Mouse (Mus musculus) heart, adult 2 months (tissue): ENCODE data around the gene Rubcn. TPM values are rescaled to one million over a fixed set of nuclear protein-coding genes. Genes with fewer than 3 reads are reported as not detected.
A peak's percentile ranks its signal among the peaks of the same experiment; 100 is the strongest.

Experiments
- DNase-seq, 2 experiments: peaks; one replicate each; pipeline ENCODE4 v3.0.0; 2021
- H3K27ac ChIP-seq: fragments of 200-600 bp; 2 replicates; pipeline ENCODE4 v1.8.1; 2022
- H3K27me3 ChIP-seq: fragments of 200-500 bp; 2 replicates; pipeline ENCODE4 v1.6.1; 2012; ENCODE audit warnings: mild to moderate bottlenecking, low read length, inconsistent platforms, mixed read lengths; ENCODE audit not compliant: control insufficient read depth, insufficient read depth
- H3K36me3 ChIP-seq: fragments of 200-500 bp; 2 replicates; pipeline ENCODE4 v1.6.1; 2012; ENCODE audit warnings: low read length, inconsistent platforms; ENCODE audit not compliant: control insufficient read depth, insufficient read depth
- H3K4me1 ChIP-seq: fragments of 200-500 bp; 2 replicates; pipeline ENCODE4 v1.6.1; 2011; ENCODE audit warnings: low read length; ENCODE audit not compliant: control insufficient read depth, insufficient read depth
- H3K4me3 ChIP-seq: fragments of 200-600 bp; 2 replicates; pipeline ENCODE4 v1.8.1; 2022
- H3K79me2 ChIP-seq: fragments of 200-500 bp; replicated peaks from 2 replicates; pipeline ENCODE4 v1.6.1; 2012; ENCODE audit warnings: mild to moderate bottlenecking, inconsistent platforms, low read length, moderate library complexity, mixed read lengths; ENCODE audit not compliant: control insufficient read depth, insufficient read depth
- H3K9ac ChIP-seq: fragments of 200-500 bp; 2 replicates; pipeline ENCODE4 v1.6.1; 2012; ENCODE audit warnings: low read depth, mild to moderate bottlenecking, control low read depth, inconsistent platforms, low read length, mixed read lengths
- CTCF ChIP-seq: fragments of 200-600 bp; IDR thresholded peaks from 2 replicates; pipeline ENCODE4 v1.8.1; 2022; ENCODE audit warnings: antibody characterized with exemption, mild to moderate bottlenecking, moderate library complexity
- EP300 ChIP-seq: fragments of 200-500 bp; IDR thresholded peaks from 2 replicates; pipeline ENCODE4 v1.6.1; 2011; ENCODE audit warnings: low read depth, low read length, control low read depth; ENCODE audit not compliant: insufficient read depth
- POLR2A ChIP-seq: fragments of 200-500 bp; IDR thresholded peaks from 2 replicates; pipeline ENCODE4 v1.6.1; 2011; ENCODE audit warnings: mild to moderate bottlenecking, low read depth, low read length, control low read depth; ENCODE audit not compliant: insufficient read depth
- WGBS: fragments of 180-500 bp; shearing (Covaris S2); methylation state at CpG from one replicate; pipeline ENCODE4 v1.1.7; 2018; 5-methylcytosine and 5-hydroxymethylcytosine counted together
- intact Hi-C: fragments of 180-260 bp; cut with DNase I; formaldehyde crosslinking; loops from one replicate; pipeline ENCODE4 v1.15.1; 2025
- polyA plus RNA-seq: library from polyadenylated mRNA; depleted of rRNA; stranded (reverse); fragments of >200 nt; gene quantifications from 2 replicates; pipeline ENCODE4 v1.2.3, GENCODE M21; 2012
- total RNA-seq, 2 experiments: library from RNA; stranded (reverse); gene quantifications; 2 replicates each; pipeline ENCODE4 v1.2.3; 2021

The Rubcn gene
- total and polyA plus RNA-seq, 3 experiments: 27.6 to 44.1 (median 30.0) TPM

DNA sequence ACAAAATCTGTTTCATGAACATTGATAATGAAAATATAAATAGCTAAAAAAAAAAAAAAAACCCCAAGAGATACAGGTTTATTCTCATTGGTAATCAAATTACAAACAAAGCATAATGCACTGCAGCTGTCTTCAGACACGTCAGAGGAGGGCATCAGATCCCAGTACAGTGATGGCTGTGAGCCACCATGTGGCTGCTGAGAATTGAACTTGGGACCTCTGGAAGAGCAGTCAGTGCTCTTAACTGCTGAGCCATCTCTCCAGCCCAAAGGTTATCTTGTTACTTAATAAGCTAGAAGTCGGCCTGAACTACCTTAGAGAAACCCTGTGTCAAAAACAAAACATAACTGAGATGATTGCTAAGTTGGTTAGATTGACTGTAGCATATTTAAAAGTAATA is 12.3 kb upstream of the Rubcn start:
- Histone ChIP-seq H3K79me2 (peaks cover 2% of the 10 kb centered on the region; the same call in 1 of the 2 replicates), H3K4me3 (no peak overlapping the region), H3K4me1 (no peaks in the 10 kb centered on the region), H3K36me3 (peaks cover 13% of the 10 kb centered on the region), H3K9ac (no peak overlapping the region), H3K27me3 (no peaks in the 10 kb centered on the region), H3K27ac (no peak overlapping the region)
- WGBS: 50% methylated on average over 2 of the region's 2 CpGs
- intact Hi-C loops: no loop called here
- DNase-seq: no peak
- TF ChIP-seq POLR2A (no peak), EP300 (no peak), CTCF (no peak)

DNA sequence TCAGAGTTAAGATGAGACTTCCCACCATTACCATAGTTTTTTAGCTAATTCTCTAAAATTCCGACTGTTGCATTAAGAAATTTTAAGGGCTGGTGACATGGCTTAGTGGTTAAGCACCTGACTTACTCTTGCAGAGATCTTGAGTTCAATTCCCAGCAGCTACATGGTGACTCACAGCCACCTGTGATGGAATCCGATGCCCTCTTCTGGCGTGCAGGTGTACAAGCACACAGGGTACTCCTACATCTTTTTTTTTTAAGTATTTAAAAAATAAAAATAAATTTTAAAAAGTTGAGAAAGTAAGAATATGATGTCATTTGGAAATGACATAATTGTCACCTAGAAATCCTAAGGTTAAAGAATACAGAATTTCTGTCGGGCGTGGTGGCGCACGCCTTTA is 10.4 kb upstream of the Rubcn start:
- intact Hi-C loops: no loop called here

DNA sequence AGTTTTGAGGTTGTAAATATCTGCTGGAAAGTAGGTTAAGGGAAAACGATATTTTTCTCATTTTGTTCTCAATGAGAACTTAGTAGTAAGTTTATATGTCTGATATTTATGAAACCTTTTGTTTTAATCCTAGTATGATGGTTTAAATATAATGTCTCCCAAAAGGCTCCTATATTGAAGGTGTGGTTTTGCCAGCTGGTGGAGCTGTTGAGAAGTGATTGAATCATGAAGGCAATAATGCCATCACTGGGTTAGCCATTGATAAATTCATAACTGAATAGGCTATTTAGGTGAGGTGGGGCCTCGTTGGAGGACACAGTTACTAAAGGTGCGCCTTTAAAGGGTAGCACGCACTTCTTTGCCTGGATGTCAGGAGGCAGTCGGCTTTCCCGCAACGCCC is 4.0 kb upstream of the Rubcn start:
- TF ChIP-seq EP300 (no peak), POLR2A (no peak), CTCF (peak; percentile 30)
- H3K9ac ChIP-seq: no peak overlapping the region
- H3K4me1 ChIP-seq: peaks cover 3% of the 10 kb centered on the region
- H3K36me3 ChIP-seq: peaks cover 16% of the 10 kb centered on the region
- intact Hi-C loops: no loop called here
- no peak for DNase-seq
- no peak overlapping the region for H3K27ac ChIP-seq
- 83% methylated on average over 7 of the region's 7 CpGs for WGBS
- H3K27me3 ChIP-seq: no peaks in the 10 kb centered on the region
- peaks cover 10% of the 10 kb centered on the region for H3K79me2 ChIP-seq
- no peak overlapping the region for H3K4me3 ChIP-seq

More for the DNA sequence above, 10.4 kb upstream of the Rubcn start:
- H3K36me3 ChIP-seq: peaks cover 15% of the 10 kb centered on the region
- no peak for DNase-seq
- H3K4me3 ChIP-seq: no peak overlapping the region
- H3K4me1 ChIP-seq: no peaks in the 10 kb centered on the region
- no peak overlapping the region for H3K27ac ChIP-seq
- TF ChIP-seq POLR2A (no peak), CTCF (peak; percentile 61)
- WGBS: 92% methylated on average over 7 of the region's 7 CpGs
- no peak overlapping the region for H3K9ac ChIP-seq
- H3K79me2 ChIP-seq: peaks cover 3% of the 10 kb centered on the region; the same call in 1 of the 2 replicates
- no peaks in the 10 kb centered on the region for H3K27me3 ChIP-seq

DNA sequence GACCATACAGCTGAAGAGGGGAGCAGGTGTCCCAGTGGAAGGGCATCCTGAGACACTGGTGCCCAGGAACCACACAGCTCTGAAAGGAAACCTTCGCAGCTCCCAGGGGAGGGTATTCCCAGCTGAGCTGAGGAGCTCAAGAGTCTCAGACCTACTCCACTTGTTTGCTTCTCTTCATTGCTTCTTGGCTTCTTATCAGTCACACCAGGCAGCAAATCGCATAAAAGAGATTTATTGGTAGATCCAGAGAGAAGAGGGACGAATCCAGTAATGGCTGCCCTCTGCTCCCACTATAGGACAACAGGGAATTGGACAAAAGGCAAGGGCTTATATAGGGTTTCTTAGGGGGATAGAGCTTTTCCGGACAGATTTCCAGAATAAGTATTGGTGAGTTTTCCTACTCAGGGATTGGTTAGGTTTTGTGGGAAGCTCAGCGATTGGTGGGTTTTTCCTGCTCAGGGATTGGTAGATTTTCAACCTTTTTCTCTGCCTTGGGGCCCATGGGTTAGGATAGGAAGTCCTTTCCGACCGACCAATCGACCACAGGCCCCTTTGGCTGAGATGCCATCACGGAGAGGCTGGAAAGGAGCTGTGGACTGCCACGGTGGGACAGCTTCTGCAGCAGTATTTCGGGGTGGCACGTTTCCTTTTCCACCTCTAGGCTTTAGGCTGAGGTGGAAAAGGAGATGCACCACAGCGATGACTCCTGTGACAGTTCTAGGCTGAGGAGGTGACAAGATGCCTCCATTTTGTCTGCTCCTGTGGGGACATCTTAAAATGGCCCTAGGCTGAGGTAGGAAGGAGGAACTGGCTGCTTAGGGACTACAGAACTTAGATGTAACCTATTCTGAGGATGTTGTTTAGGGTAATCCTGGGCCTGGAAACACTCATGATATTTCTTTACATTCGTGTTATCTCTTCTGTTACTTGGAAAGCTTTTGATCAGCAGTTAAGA is 1.7 kb upstream of the Rubcn start:
- peak overlapping the region; percentile 16; the same call in 1 of the 2 replicates for H3K27ac ChIP-seq
- TF ChIP-seq POLR2A (no peak), EP300 (no peak), CTCF (no peak)

DNA sequence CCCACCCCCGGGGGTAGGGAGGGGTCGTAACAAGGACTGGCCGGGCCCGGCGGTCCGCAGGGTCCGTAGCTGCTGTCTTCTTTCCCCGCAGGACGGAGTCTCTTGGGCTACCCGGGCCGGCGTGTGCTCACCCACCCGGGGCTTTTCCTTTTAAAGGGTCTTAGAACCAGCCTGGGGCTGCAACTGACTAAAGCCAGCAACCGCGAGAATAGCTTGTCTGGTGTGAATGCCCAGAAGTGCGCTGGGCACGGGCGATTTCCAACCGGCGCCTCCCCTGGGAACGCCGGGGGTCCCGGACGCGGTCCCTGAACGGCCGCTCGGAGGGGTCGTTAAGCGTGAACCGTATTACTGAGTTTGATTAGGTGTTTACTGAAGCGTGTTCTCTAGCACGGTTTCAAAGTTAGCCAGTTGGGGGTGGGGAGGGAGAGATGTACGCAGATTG is 612 bp upstream of the Rubcn start:
- H3K9ac ChIP-seq: peak overlapping the region; percentile 94
- H3K27ac ChIP-seq: peak overlapping the region; percentile 96
- H3K36me3 ChIP-seq: peaks cover 10% of the 10 kb centered on the region
- intact Hi-C loops: loop anchor here (2.0 to 5.0 kb wide), 2 partner anchors 63 to 181 kb away; no protein-coding TSS in a partner anchor
- peaks cover 3% of the 10 kb centered on the region for H3K4me1 ChIP-seq
- H3K79me2 ChIP-seq: peaks cover 8% of the 10 kb centered on the region
- under 1% methylated on average over 34 of the region's 34 CpGs for WGBS
- no peak for DNase-seq
- H3K4me3 ChIP-seq: peak overlapping the region; percentile 80
- TF ChIP-seq CTCF (no peak), POLR2A (no peak), EP300 (no peak)
- no peaks in the 10 kb centered on the region for H3K27me3 ChIP-seq

More for the DNA sequence above, 1.7 kb upstream of the Rubcn start:
- no peak for DNase-seq
- WGBS: 79% methylated on average over 14 of the region's 14 CpGs
- H3K36me3 ChIP-seq: peaks cover 12% of the 10 kb centered on the region
- intact Hi-C loops: loop anchor here (2.0 to 5.0 kb wide), 2 partner anchors 64 to 182 kb away; no protein-coding TSS in a partner anchor
- peaks cover 10% of the 10 kb centered on the region for H3K79me2 ChIP-seq
- H3K27me3 ChIP-seq: no peaks in the 10 kb centered on the region
- H3K4me3 ChIP-seq: peak overlapping the region; percentile 80
- no peak overlapping the region for H3K9ac ChIP-seq
- peaks cover 3% of the 10 kb centered on the region for H3K4me1 ChIP-seq

DNA sequence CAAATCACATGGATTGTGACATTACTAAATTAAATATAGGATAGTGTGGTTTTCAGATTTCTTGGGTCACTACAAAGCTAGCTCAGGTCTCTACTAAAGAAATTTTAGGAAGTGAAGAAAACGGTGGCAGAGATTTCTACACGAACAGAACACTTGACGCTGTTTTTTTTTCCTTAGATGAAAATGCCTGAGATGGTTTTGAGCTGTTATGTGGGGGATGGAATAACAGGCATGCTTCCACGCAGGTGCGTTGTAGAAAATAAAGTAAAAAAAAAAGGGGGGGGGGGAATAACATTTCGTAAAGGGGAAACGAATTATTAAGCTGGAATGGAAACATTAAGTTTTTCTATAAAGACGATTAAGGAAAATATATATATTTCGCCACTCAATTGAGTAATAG is 735 bp downstream of the Rubcn start:
- 4% methylated on average over 9 of the region's 9 CpGs for WGBS
- Histone ChIP-seq H3K4me3 (peak overlapping the region; percentile 80), H3K36me3 (peaks cover 6% of the 10 kb centered on the region), H3K27me3 (no peaks in the 10 kb centered on the region), H3K79me2 (peaks cover 4% of the 10 kb centered on the region), H3K4me1 (peaks cover 3% of the 10 kb centered on the region), H3K9ac (peak overlapping the region; percentile 96; the same call in 1 of the 2 replicates), H3K27ac (peak overlapping the region; percentile 96)
- no peak for TF ChIP-seq CTCF
- no peak for TF ChIP-seq POLR2A
- TF ChIP-seq EP300: no peak
- no peak for DNase-seq
- intact Hi-C loops: loop anchor here (1.0 to 5.0 kb wide), 3 partner anchors 9 to 180 kb away; partner anchors contain the start of gene Lrch3
